Mouse (Mus musculus) hindbrain, embryonic 12.5 days (tissue): Measurements from ENCODE around the gene Kcnc1. TPM values are rescaled to one million over a fixed set of nuclear protein-coding genes. Genes with fewer than 3 reads are reported as not detected.

Source experiments
- ATAC-seq: fragments of 200-750 bp; cut with Nextera tagmentation; 2 replicates; pipeline ENCODE4 v1.8.0; 2017; ENCODE audit warnings: moderate TSS enrichment; ENCODE audit not compliant: low FRiP score
- H3K27ac ChIP-seq: fragments of 300-500 bp; sonication (generic); 2 replicates; pipeline ENCODE4 v1.5.1; 2016; ENCODE audit warnings: mild to moderate bottlenecking
- H3K27me3 ChIP-seq: fragments of 300-500 bp; sonication (generic); 2 replicates; pipeline ENCODE4 v1.6.1; 2016; ENCODE audit warnings: mild to moderate bottlenecking
- H3K36me3 ChIP-seq: fragments of 300-500 bp; sonication (generic); 2 replicates; pipeline ENCODE4 v1.6.1; 2016; ENCODE audit warnings: mild to moderate bottlenecking
- H3K4me1 ChIP-seq: fragments of 300-500 bp; sonication (generic); 2 replicates; pipeline ENCODE4 v1.6.1; 2016
- H3K4me2 ChIP-seq: fragments of 300-500 bp; sonication (generic); replicated peaks from 2 replicates; pipeline ENCODE4 v1.6.1; 2016; ENCODE audit warnings: mild to moderate bottlenecking
- H3K4me3 ChIP-seq: fragments of 300-500 bp; sonication (generic); 2 replicates; pipeline ENCODE4 v1.5.1; 2016; ENCODE audit warnings: mild to moderate bottlenecking
- H3K9ac ChIP-seq: fragments of 300-500 bp; sonication (generic); 2 replicates; pipeline ENCODE4 v1.6.1; 2016; ENCODE audit warnings: mild to moderate bottlenecking, moderate library complexity
- H3K9me3 ChIP-seq: fragments of 300-500 bp; sonication (generic); replicated peaks from 2 replicates; pipeline ENCODE4 v1.6.1; 2016; ENCODE audit warnings: mild to moderate bottlenecking
- WGBS: fragments of 180-500 bp; shearing (Covaris S2); methylation state at CpG from one replicate; pipeline ENCODE4 v1.1.7; 2016; 5-methylcytosine and 5-hydroxymethylcytosine counted together
- polyA plus RNA-seq: library from polyadenylated mRNA; unstranded; fragments of >200 nt; fragmentation: Nextera tagmentation; extraction: Ambion mirVana; gene quantifications from 2 replicates; pipeline ENCODE4 v1.2.1, GENCODE M21; 2016

Kcnc1 gene
- polyA plus RNA-seq, 1 experiment from 2014 or later = 9.8 TPM

DNA sequence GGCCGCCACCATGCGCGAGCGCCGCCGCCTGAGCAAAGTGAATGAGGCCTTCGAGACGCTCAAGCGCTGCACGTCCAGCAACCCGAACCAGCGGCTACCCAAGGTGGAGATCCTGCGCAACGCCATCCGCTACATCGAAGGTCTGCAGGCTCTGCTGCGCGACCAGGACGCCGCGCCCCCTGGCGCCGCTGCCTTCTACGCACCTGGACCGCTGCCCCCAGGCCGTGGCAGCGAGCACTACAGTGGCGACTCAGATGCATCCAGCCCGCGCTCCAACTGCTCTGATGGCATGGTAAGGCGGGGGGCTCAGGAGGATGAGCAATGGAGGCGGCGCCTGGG, 19.3 kb upstream of the Kcnc1 start:
- ATAC-seq = peak; percentile 15; the same call in 1 of the 2 replicates
- no peak overlapping the region for H3K27ac ChIP-seq
- H3K4me1 ChIP-seq = peaks cover 26% of the 10 kb centered on the region
- peaks cover 84% of the 10 kb centered on the region for H3K27me3 ChIP-seq
- H3K9ac ChIP-seq = 0 out of 2 replicates have a peak overlapping the region, but pooled peaks have one; percentile 23
- peak overlapping the region; percentile 50 for H3K4me2 ChIP-seq
- WGBS = 1% methylated on average over 33 of the region's 33 CpGs
- peak overlapping the region; percentile 24 for H3K4me3 ChIP-seq
- no peaks in the 10 kb centered on the region for H3K36me3 ChIP-seq
- H3K9me3 ChIP-seq = no peaks in the 10 kb centered on the region

DNA sequence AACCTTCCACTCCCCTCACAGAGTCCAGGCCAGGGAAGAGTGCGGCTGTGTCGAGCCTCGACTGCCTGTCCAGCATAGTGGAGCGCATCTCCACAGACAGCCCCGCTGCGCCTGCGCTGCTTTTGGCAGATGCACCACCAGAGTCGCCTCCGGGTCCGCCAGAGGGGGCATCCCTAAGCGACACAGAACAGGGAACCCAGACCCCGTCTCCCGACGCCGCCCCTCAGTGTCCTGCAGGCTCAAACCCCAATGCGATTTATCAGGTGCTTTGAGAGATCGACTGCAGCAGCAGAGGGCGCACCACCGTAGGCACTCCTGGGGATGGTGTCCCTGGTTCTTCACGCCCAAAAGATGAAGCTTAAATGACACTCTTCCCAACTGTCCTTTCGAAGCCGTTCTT, 18.2 kb upstream of the Kcnc1 start:
- WGBS = 2% methylated on average over 22 of the region's 22 CpGs

DNA sequence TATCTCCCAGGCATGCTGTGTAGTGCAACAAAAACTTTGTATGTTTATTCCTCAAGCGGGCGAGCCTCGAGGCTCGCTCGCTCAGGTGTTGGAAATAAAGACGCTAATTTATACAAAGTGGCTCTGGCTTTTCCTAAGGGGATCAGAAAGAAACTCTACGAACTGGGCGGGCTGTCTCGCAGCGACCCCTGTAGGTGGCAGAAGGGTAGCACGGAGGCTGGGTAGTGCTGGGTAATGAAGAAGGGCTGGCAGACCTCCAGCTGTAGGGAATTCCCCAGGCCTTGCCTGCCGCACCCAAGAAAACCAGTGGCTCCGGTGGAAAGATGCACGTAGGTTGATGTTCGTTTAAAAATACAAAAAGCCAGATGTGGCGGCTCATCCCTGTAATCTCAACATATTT, 17.3 kb upstream of the Kcnc1 start:
- Histone ChIP-seq H3K36me3 (no peaks in the 10 kb centered on the region), H3K4me3 (no peak overlapping the region), H3K4me1 (peaks cover 26% of the 10 kb centered on the region), H3K9ac (no peak overlapping the region), H3K27me3 (peaks cover 68% of the 10 kb centered on the region), H3K4me2 (no peak overlapping the region), H3K27ac (no peak overlapping the region), H3K9me3 (no peaks in the 10 kb centered on the region)
- ATAC-seq = no peak
- 11% methylated on average over 16 of the region's 16 CpGs for WGBS

More for the DNA sequence above, 18.2 kb upstream of the Kcnc1 start:
- Histone ChIP-seq H3K4me3 (peak overlapping the region; percentile 24; the same call in 1 of the 2 replicates), H3K9ac (no peak overlapping the region), H3K4me1 (peaks cover 26% of the 10 kb centered on the region), H3K36me3 (no peaks in the 10 kb centered on the region), H3K27me3 (peaks cover 74% of the 10 kb centered on the region), H3K9me3 (no peaks in the 10 kb centered on the region), H3K27ac (no peak overlapping the region), H3K4me2 (peak overlapping the region; percentile 50)
- no peak for ATAC-seq

DNA sequence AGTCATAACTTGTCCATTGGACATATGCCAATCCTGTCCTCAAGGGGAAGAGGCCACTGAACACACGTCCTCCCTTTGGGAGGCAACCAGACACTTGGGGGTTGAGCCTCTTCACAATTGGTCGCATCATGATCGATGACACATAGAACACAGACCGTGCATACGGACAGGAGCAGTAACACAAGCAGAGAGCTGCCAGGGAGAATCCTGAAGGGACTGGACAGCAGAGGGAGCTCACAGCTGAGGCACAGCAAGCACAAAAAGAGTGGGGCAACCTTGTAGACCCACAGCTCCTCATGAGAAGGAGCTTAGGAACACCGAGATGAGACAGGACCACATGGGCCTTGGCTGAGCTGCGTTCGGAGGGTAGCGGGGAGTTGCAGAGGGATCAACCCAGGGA, 15.7 kb upstream of the Kcnc1 start:
- no peaks in the 10 kb centered on the region for H3K9me3 ChIP-seq
- peaks cover 52% of the 10 kb centered on the region for H3K27me3 ChIP-seq
- no peak for ATAC-seq
- H3K4me1 ChIP-seq = peaks cover 26% of the 10 kb centered on the region
- 67% methylated on average over 9 of the region's 9 CpGs for WGBS
- no peak overlapping the region for H3K27ac ChIP-seq
- no peak overlapping the region for H3K4me3 ChIP-seq
- H3K4me2 ChIP-seq = no peak overlapping the region
- no peak overlapping the region for H3K9ac ChIP-seq
- H3K36me3 ChIP-seq = no peaks in the 10 kb centered on the region

DNA sequence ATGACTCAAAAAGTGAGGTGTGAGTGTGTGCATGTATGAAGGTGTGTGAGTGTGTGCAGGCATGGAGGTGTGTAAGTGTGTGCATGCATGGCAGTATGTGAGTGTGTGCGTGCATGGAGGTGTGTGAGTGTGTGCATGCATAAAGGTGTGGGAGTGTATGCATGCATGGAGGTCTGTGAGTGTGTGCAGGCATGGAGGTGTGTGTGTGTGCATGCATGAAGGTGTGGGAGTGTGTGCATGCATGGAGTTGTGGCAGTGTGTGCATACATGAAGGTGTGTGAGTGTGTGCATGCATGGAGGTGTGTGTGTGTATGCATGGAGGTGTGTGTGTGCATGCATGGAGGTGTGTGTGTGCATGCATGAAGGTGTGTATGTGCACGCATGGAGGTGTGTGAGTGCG, 8.9 kb upstream of the Kcnc1 start:
- Histone ChIP-seq H3K27me3 (peaks cover 8% of the 10 kb centered on the region; the same call in 1 of the 2 replicates), H3K27ac (no peak overlapping the region), H3K9me3 (no peaks in the 10 kb centered on the region), H3K36me3 (no peaks in the 10 kb centered on the region), H3K4me1 (no peaks in the 10 kb centered on the region), H3K9ac (no peak overlapping the region), H3K4me2 (no peak overlapping the region), H3K4me3 (no peak overlapping the region)
- 82% methylated on average over 3 of the region's 3 CpGs for WGBS
- no peak for ATAC-seq

DNA sequence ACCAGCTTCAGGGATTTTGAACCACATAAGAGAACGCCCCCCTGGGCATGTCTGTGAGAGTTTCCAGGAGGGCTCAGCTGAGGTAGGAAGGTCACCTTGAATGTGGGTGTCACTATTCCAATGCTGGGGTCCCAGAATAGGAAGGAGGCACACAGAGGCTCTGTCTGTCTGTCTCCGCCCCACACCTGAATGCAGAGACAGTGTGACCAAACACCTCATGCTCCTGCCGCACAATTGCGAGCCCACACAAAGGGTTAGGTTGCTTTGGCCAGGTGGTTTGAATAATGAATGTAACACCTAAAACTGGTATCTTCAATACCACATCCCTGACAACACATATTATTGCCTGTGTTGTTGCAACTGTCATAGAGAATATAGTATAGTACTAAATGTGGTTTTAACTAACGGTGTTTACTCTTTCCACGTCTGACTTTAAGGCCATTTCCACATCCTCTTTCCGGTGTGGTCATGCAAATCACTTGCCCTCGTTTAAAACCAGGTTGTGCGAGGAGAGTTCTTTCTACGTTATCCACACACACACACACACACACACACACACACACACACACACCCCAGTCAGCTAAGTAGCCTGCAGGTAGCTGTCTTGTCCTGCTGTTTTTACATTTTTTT, 6.7 kb upstream of the Kcnc1 start:
- H3K9ac ChIP-seq = no peak overlapping the region
- no peaks in the 10 kb centered on the region for H3K36me3 ChIP-seq
- H3K4me2 ChIP-seq = no peak overlapping the region
- peaks cover 21% of the 10 kb centered on the region for H3K27me3 ChIP-seq
- H3K4me1 ChIP-seq = no peaks in the 10 kb centered on the region
- no peaks in the 10 kb centered on the region for H3K9me3 ChIP-seq
- H3K4me3 ChIP-seq = no peak overlapping the region
- no peak overlapping the region for H3K27ac ChIP-seq
- 83% methylated on average over 10 of the region's 10 CpGs for WGBS
- no peak for ATAC-seq

DNA sequence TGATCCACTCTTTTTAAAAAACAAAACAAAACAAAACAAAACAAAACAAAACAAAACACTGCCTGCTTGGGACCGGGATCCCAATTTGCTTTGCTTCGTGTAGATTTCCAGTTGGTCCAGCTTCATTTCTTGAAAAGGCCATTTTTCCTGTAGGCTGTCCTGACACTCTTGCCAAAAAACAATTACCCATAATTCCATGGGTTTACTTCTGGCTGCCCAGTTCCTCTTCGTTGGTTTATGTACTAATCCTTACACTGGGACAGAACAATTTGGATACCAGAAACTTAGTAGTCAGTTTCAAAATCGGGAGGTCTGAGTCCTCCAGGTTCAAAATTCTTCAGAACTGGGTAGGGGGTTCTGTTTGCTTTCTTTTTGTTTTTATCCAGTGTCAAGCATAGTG, 6.1 kb upstream of the Kcnc1 start:
- WGBS = 70% methylated on average over 4 of the region's 4 CpGs
- H3K4me3 ChIP-seq = no peak overlapping the region

DNA sequence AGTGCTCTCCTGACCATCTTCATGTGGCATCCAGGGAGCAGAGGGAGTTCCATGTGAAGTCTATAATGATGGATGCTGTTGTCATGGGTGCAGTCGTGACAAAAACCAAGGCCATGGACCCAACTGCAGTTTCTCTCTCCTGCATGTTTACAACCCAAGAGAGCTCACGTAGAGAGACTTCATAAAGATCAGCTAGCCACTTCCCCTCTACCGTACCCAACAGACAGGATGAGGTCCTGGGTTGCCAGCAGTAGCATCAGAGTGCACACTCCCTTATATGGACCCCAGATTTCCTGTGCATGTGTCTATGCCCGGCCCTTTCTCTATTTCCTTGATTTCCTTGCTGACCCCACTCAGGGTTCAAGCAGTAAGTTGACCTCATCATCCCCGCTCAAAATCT, 4.6 kb upstream of the Kcnc1 start:
- no peak for ATAC-seq
- 71% methylated on average over 5 of the region's 5 CpGs for WGBS

More for the DNA sequence above, 6.1 kb upstream of the Kcnc1 start:
- Histone ChIP-seq H3K9me3 (no peaks in the 10 kb centered on the region), H3K27me3 (peaks cover 28% of the 10 kb centered on the region), H3K4me1 (no peaks in the 10 kb centered on the region), H3K27ac (no peak overlapping the region), H3K4me2 (no peak overlapping the region), H3K9ac (no peak overlapping the region), H3K36me3 (no peaks in the 10 kb centered on the region)
- no peak for ATAC-seq

DNA sequence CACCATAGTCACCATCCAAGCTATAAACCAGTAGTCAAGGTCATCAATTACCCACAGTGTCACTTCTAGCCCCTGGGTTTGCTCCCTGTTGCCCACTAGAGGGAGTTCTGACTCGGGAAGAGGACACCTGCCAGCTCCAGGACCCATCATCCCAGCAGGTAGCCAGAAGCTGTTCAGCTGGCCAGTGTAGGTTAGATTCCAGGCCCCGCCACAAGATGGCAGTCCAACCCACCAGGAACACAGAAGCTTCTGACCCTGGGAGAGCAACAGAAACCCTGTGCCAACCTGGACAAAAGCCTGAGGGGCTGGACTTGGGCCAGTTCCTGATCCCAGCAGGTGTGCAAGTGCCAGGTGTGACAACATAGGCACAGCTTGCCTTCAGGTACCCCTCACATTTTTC, 3.2 kb upstream of the Kcnc1 start:
- no peaks in the 10 kb centered on the region for H3K36me3 ChIP-seq
- H3K9ac ChIP-seq = no peak overlapping the region
- H3K9me3 ChIP-seq = no peaks in the 10 kb centered on the region; the same call in 1 of the 2 replicates
- peaks cover 19% of the 10 kb centered on the region for H3K4me1 ChIP-seq
- peaks cover 47% of the 10 kb centered on the region for H3K27me3 ChIP-seq
- no peak overlapping the region for H3K27ac ChIP-seq
- ATAC-seq = peak; percentile 50
- WGBS = 0% methylated on average over 2 of the region's 2 CpGs
- no peak overlapping the region for H3K4me2 ChIP-seq
- no peak overlapping the region for H3K4me3 ChIP-seq

More for the DNA sequence above, 4.6 kb upstream of the Kcnc1 start:
- Histone ChIP-seq H3K36me3 (no peaks in the 10 kb centered on the region), H3K4me3 (no peak overlapping the region), H3K27ac (no peak overlapping the region), H3K9me3 (no peaks in the 10 kb centered on the region), H3K4me1 (peaks cover 6% of the 10 kb centered on the region), H3K9ac (0 out of 2 replicates have a peak overlapping the region, but pooled peaks have one; percentile 13), H3K4me2 (no peak overlapping the region), H3K27me3 (peaks cover 40% of the 10 kb centered on the region)

DNA sequence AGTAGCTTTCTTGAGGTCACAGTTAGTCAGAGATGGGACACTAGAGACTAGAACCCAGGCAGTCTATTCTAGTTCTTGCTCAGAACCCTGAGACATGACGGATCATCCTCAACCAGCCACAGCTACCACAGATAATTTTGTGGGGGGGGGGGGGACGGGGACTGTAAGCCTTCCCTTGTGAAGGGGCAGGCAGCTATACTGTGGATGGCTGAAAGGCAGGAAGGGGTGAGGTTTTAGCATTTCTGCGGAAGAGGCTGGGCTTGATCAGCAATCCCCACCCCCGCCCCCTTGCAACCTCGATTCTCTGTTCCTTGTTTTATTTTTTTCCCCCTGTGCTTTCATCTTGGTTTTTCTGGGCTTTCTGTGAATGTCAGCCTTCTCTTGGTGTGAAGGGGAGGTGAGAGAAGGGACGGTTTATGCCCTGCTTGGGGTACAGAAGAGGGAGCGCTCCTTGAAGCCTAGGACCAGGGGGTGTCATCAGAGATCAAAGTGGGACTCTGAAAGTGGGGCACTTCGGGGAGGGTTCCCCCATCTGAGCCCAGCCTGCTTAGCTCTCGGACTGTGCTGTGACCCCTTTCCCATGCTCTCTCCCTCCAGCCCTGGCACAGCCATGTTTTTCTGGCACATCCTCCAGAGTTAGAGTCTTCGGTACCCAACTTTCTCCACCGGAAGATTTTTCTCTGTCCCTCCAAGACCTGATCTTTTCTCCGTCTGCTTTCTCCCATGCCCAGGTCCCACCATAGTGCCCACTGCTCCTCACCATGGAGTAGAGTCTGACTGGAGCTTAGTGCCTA, 2.4 kb upstream of the Kcnc1 start:
- Histone ChIP-seq H3K4me2 (no peak overlapping the region), H3K27me3 (peaks cover 55% of the 10 kb centered on the region), H3K27ac (no peak overlapping the region), H3K36me3 (no peaks in the 10 kb centered on the region), H3K9me3 (no peaks in the 10 kb centered on the region; the same call in 1 of the 2 replicates), H3K4me3 (no peak overlapping the region), H3K4me1 (peaks cover 25% of the 10 kb centered on the region), H3K9ac (no peak overlapping the region)
- 54% methylated on average over 12 of the region's 12 CpGs for WGBS
- ATAC-seq = no peak

DNA sequence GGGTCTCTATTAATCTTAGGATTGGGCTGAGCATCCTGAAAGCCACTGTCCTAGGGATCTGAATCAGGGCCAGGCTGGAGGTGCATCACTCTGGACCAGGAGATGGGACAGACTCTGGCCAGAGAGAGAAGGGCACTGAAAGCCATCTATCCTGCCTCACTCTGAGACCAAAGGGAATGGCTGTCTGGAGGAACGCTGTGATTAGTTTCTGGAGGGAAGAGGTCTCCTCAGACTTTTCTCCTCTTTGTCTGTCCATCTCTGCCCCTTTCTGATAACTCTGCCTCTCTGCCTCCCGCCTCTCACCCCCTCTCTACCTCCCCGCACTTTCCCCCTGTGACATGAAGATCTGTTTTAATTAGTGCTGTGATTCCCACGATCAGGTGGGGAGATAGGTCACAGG, 1.4 kb upstream of the Kcnc1 start:
- H3K4me1 ChIP-seq = peaks cover 35% of the 10 kb centered on the region
- H3K9me3 ChIP-seq = no peaks in the 10 kb centered on the region; the same call in 1 of the 2 replicates
- H3K4me2 ChIP-seq = no peak overlapping the region
- WGBS = 56% methylated on average over 4 of the region's 4 CpGs
- no peaks in the 10 kb centered on the region for H3K36me3 ChIP-seq
- H3K9ac ChIP-seq = no peak overlapping the region
- peaks cover 65% of the 10 kb centered on the region for H3K27me3 ChIP-seq
- no peak overlapping the region for H3K27ac ChIP-seq
- ATAC-seq = no peak
- H3K4me3 ChIP-seq = no peak overlapping the region

DNA sequence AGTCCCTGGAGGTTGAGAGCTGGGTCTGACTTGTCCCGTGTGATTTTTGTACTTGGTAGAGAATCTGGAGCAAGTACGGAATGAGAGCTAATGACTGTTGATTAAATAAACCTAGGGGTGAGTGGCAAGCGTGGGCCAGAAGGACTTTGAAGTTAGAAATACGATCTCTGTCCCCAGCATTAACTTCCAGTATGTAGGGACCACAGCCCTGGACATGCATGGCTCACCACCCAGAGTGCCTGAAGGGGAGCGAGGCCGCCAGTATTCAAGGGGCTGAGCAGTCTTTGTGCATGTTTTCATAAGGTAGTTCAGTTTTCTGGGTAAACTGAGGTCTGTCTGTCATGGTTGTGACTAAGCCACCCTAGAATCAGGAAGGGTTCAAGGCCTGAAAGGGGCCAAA, 726 bp upstream of the Kcnc1 start:
- H3K4me1 ChIP-seq = peaks cover 40% of the 10 kb centered on the region
- WGBS = 35% methylated on average over 6 of the region's 6 CpGs
- H3K36me3 ChIP-seq = no peaks in the 10 kb centered on the region
- peak overlapping the region; percentile 72; the same call in 1 of the 2 replicates for H3K4me3 ChIP-seq
- peak overlapping the region; percentile 84 for H3K4me2 ChIP-seq
- H3K27ac ChIP-seq = no peak overlapping the region
- H3K9me3 ChIP-seq = no peaks in the 10 kb centered on the region; the same call in 1 of the 2 replicates
- H3K27me3 ChIP-seq = peaks cover 70% of the 10 kb centered on the region
- H3K9ac ChIP-seq = no peak overlapping the region
- ATAC-seq = no peak
